Mouse (Mus musculus): ENCODE measurements around the gene Tas1r3. TPM values are rescaled to one million over a fixed set of nuclear protein-coding genes. Genes with fewer than 3 reads are reported as not detected.

Gene Tas1r3
- polyA plus RNA-seq, 1 experiment from 2014 or later, result 0.55 TPM

GRCm38 (mm10) chr4:155895826-155896225 lies 32.7 kb upstream of the Tas1r3 start:
- Histone ChIP-seq H3K27ac (no peak overlapping the region), H3K4me2 (no peak overlapping the region), H3K36me3 (peaks cover 41% of the 10 kb centered on the region), H3K9ac (no peak overlapping the region), H3K27me3 (no peaks in the 10 kb centered on the region), H3K4me3 (no peak overlapping the region), H3K9me3 (no peaks in the 10 kb centered on the region), H3K4me1 (peaks cover 34% of the 10 kb centered on the region)
- WGBS, result 87% methylated on average over 4 of the region's 4 CpGs
- no peak for ATAC-seq (ENCODE audit: insufficient number of reproducible peaks, insufficient read depth, low FRiP score, low TSS enrichment, low read depth)

DNA sequence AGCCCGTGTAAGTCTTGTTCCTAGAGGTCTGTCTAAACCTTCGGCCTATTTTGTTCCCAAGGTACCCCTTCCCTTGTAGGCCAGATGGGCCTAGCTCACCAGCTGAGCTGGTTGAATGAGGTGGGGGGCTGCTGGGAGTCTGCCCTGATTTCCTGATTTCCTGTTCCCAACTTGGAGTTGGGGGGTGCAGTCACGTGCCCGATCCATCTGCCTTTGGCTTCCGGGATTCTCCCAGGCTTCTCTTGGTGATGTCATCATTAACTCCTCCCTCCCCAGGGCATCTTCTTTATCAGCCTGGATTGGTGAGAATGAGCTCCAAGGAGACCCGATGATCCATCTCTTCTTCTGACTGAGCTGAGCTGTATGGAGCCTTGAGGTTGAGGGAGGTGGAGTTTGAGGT lies 32.1 kb upstream of the Tas1r3 start:
- H3K4me3 ChIP-seq, result 0 out of 2 replicates have a peak overlapping the region, but pooled peaks have one; percentile 12
- no peaks in the 10 kb centered on the region for H3K9me3 ChIP-seq
- WGBS, result 38% methylated on average over 6 of the region's 6 CpGs
- peaks cover 35% of the 10 kb centered on the region for H3K36me3 ChIP-seq
- H3K9ac ChIP-seq, result peak overlapping the region; percentile 85
- H3K4me2 ChIP-seq, result peak overlapping the region; percentile 94
- H3K27ac ChIP-seq, result no peak overlapping the region
- peaks cover 40% of the 10 kb centered on the region for H3K4me1 ChIP-seq
- no peaks in the 10 kb centered on the region for H3K27me3 ChIP-seq
- no peak for ATAC-seq (ENCODE audit: insufficient number of reproducible peaks, insufficient read depth, low FRiP score, low TSS enrichment, low read depth)

DNA sequence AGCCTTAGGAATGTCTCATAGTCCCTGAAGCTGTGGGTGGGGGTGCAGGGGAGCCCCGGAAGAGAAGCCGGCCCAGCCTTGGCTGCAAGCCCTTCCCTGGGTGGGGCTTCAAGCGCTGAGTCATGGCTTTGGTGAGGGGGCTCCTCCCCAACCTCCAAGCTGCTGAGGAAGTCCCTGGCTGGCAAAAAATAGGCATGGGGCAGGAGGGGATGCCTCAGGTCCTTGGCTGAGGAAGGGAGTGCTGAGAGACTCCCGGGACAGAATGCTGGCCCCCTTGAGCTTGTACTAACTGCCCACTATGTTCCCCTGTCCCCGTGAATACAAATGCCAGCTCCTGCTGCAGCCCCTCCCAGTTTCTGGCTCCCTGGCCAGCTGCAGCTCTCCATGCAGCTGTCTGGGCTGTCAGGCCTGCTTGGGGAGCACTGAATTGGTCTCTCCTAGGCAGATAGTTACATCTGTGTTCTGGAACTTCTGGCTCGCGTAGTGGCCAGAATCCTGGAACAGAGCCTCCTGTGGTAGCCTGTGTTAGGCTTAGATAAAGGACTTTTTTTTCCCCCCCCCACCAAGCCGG lies 31.2 kb upstream of the Tas1r3 start:
- no peaks in the 10 kb centered on the region for H3K27me3 ChIP-seq
- peak overlapping the region; percentile 94 for H3K4me2 ChIP-seq
- ATAC-seq (ENCODE audit: insufficient number of reproducible peaks, insufficient read depth, low FRiP score, low TSS enrichment, low read depth), result no peak
- H3K27ac ChIP-seq, result no peak overlapping the region
- no peaks in the 10 kb centered on the region for H3K9me3 ChIP-seq
- H3K4me1 ChIP-seq, result peaks cover 47% of the 10 kb centered on the region
- 0 out of 2 replicates have a peak overlapping the region, but pooled peaks have one; percentile 12 for H3K4me3 ChIP-seq
- H3K9ac ChIP-seq, result peak overlapping the region; percentile 85
- peaks cover 33% of the 10 kb centered on the region for H3K36me3 ChIP-seq
- 28% methylated on average over 8 of the region's 8 CpGs for WGBS

DNA sequence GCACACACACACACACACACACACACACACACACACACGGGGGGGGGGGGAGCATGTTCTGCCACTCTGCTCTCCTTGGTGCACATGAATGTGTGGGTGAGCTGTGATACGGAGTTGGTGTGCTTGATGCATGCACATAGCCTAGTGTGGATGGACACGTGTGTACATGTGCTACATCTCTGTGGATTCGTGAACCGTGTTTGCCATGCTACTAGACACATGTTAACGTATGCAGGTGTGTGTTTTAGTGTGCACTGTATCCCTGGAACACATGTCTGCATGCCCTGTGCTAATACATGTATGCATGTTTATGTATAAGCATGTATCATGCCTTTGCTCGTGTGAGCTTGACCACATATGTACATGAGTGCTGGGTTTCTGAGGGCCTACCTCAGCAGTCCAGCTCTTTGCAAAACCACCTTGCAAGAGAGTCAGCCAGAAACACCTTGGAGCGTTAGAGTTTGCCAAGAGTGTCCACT lies 30.1 kb upstream of the Tas1r3 start:
- Histone ChIP-seq H3K9ac (peak overlapping the region; percentile 85), H3K4me2 (peak overlapping the region; percentile 94), H3K4me1 (peaks cover 48% of the 10 kb centered on the region), H3K36me3 (peaks cover 35% of the 10 kb centered on the region), H3K27ac (no peak overlapping the region), H3K4me3 (peak overlapping the region; percentile 77), H3K9me3 (no peaks in the 10 kb centered on the region), H3K27me3 (no peaks in the 10 kb centered on the region)
- ATAC-seq (ENCODE audit: insufficient number of reproducible peaks, insufficient read depth, low FRiP score, low TSS enrichment, low read depth), result no peak
- WGBS, result 81% methylated on average over 7 of the region's 8 CpGs

DNA sequence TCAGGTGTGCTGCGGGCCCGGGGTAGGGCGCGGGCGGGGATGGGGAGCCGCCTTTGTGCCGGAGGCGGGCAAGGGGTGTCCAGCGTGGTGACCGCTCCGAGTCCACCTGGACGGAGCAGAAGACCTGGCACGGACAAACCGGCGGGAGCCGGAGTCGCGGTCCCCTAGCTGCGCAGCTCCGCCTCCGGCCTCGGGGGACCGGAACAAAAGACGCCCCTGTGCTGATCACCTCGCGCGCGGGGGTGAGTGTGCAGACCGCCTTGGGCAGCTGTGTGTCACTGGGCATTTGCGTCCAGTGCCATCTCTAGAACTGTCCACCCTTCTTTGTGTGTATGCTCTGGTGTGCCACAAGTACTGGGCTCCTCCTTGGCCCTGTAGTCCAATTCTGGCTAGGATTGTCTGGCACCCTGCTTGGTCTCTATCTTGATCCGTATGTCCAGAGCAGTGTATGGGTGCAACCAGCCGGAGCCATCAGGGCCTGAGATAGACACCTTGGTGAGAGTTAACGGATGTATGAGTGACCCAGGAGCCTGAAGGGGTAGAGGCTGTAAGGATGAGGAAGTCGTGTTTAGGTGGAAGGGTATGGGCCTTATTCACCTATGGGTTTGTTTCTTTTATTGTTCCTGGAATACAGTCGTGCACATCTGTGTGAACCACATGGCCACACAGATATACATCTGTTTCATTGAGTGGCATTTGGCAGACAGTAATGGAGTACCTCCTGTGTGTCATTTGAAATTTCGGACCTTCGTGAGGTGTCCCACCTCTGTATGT lies 29.5 kb upstream of the Tas1r3 start:
- 4% methylated on average over 37 of the region's 37 CpGs for WGBS
- H3K27ac ChIP-seq, result peak overlapping the region; percentile 95
- peak overlapping the region; percentile 85 for H3K9ac ChIP-seq
- H3K4me2 ChIP-seq, result peak overlapping the region; percentile 94
- H3K4me1 ChIP-seq, result peaks cover 48% of the 10 kb centered on the region
- H3K27me3 ChIP-seq, result no peaks in the 10 kb centered on the region
- peak; percentile 33 for ATAC-seq (ENCODE audit: insufficient number of reproducible peaks, insufficient read depth, low FRiP score, low TSS enrichment, low read depth)
- peaks cover 37% of the 10 kb centered on the region for H3K36me3 ChIP-seq
- H3K9me3 ChIP-seq, result no peaks in the 10 kb centered on the region
- peak overlapping the region; percentile 77 for H3K4me3 ChIP-seq

DNA sequence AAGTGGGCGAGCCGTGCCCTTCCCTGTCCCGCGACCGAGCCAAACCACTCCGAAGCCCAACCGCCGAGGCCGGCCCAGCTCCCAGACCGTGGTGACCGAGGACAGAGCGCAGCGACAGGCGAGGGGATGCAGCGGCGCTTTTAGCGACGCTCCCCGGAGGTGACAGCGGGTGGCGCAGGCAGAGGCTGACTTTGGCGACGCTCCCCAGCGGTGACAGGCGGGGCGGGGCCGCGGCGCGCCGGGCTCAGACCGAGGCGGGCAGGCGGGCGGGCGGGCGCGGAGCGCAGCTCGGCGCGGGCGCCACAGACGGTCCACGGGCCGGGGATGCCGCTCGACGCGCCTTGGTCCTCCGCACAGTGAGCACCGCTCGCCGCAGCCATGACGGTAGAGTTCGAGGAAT lies 28.9 kb upstream of the Tas1r3 start:
- Histone ChIP-seq H3K4me1 (peaks cover 48% of the 10 kb centered on the region), H3K27ac (peak overlapping the region; percentile 95), H3K9ac (peak overlapping the region; percentile 85), H3K36me3 (peaks cover 41% of the 10 kb centered on the region), H3K9me3 (no peaks in the 10 kb centered on the region), H3K4me3 (peak overlapping the region; percentile 77), H3K27me3 (no peaks in the 10 kb centered on the region), H3K4me2 (peak overlapping the region; percentile 94)
- peak; percentile 88 for ATAC-seq (ENCODE audit: insufficient number of reproducible peaks, insufficient read depth, low FRiP score, low TSS enrichment, low read depth)
- under 1% methylated on average over 36 of the region's 56 CpGs for WGBS

- peak within 1 kb of the TSS; percentile 85 for H3K9ac ChIP-seq
- WGBS, result under 1% methylated on average over 52 of the region's 52 CpGs
- H3K4me2 ChIP-seq, result peak within 1 kb of the TSS; percentile 94
- H3K9me3 ChIP-seq, result no peaks in the 10 kb centered on the region
- peak within 1 kb of the TSS; percentile 77 for H3K4me3 ChIP-seq
- H3K4me1 ChIP-seq, result peaks cover 48% of the 10 kb centered on the region
- peaks cover 41% of the 10 kb centered on the region for H3K36me3 ChIP-seq
- peak within 1 kb of the TSS; percentile 95 for H3K27ac ChIP-seq
- ATAC-seq (ENCODE audit: insufficient number of reproducible peaks, insufficient read depth, low FRiP score, low TSS enrichment, low read depth), result peak; percentile 87
- H3K27me3 ChIP-seq, result no peaks in the 10 kb centered on the region
Observed at GRCm38 (mm10) chr4:155891551-155892001, 28.4 kb upstream of the Tas1r3 start, which contains the start of the genes Pusl1 and Acap3. Gene Pusl1 (minus strand): TSS chr4:155891781. Gene Acap3 (plus strand): TSS chr4:155891822.

GRCm38 (mm10) chr4:155891011-155891471 lies 27.9 kb upstream of the Tas1r3 start:
- Histone ChIP-seq H3K4me2 (peak overlapping the region; percentile 94), H3K36me3 (peaks cover 41% of the 10 kb centered on the region), H3K4me1 (peaks cover 48% of the 10 kb centered on the region), H3K9ac (peak overlapping the region; percentile 85), H3K27ac (peak overlapping the region; percentile 95), H3K27me3 (no peaks in the 10 kb centered on the region), H3K4me3 (peak overlapping the region; percentile 77), H3K9me3 (no peaks in the 10 kb centered on the region)
- WGBS, result under 1% methylated on average over 34 of the region's 34 CpGs
- ATAC-seq (ENCODE audit: insufficient number of reproducible peaks, insufficient read depth, low FRiP score, low TSS enrichment, low read depth), result no peak

DNA sequence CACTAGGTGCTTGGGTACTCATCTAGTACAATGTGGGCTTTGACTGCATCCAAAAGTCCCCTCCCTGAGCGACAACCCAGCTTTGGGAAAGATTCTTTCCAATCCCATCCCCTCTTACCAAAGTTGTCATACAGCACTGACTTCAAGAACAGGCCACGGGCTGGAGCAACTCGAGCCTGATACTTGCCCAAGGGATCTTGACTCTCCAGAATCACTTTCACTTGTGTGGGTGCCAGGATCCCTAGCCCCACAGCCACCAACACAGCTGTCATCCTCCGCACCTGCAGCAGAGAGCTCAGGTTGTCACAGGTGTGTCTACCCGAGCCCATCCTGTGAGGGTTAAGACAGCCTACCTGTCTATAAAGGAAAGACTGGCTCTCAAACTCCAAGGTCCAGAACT lies 26.2 kb upstream of the Tas1r3 start:
- Histone ChIP-seq H3K4me1 (peaks cover 34% of the 10 kb centered on the region), H3K4me2 (no peak overlapping the region), H3K36me3 (peaks cover 54% of the 10 kb centered on the region), H3K27ac (no peak overlapping the region), H3K27me3 (no peaks in the 10 kb centered on the region), H3K4me3 (no peak overlapping the region), H3K9ac (no peak overlapping the region), H3K9me3 (no peaks in the 10 kb centered on the region)
- WGBS, result 77% methylated on average over 5 of the region's 5 CpGs
- no peak for ATAC-seq (ENCODE audit: insufficient number of reproducible peaks, insufficient read depth, low FRiP score, low TSS enrichment, low read depth)

DNA sequence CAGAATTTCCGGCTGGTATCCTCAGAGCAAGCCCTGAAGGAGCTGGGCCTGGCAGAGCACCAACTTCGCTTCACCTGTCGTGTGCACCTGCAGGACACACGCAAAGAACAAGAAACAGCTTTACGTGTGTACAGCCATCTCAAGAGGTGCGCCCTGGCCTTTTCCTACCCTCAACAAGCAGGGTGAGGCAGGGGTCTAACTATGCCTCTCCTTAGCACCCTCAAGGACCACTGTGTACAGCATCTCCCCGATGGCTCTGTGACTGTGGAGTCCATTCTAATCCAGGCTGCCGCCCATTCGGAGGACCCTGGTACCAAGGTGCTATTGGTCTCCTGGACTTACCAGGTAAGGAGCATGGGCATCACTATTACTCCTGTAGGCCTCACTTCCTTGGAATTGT lies 25.0 kb upstream of the Tas1r3 start:
- H3K27me3 ChIP-seq, result no peaks in the 10 kb centered on the region
- ATAC-seq (ENCODE audit: insufficient number of reproducible peaks, insufficient read depth, low FRiP score, low TSS enrichment, low read depth), result no peak
- no peaks in the 10 kb centered on the region for H3K9me3 ChIP-seq
- H3K4me3 ChIP-seq, result no peak overlapping the region
- no peak overlapping the region for H3K27ac ChIP-seq
- 90% methylated on average over 9 of the region's 9 CpGs for WGBS
- peaks cover 23% of the 10 kb centered on the region for H3K4me1 ChIP-seq
- H3K36me3 ChIP-seq, result peaks cover 64% of the 10 kb centered on the region
- no peak overlapping the region for H3K4me2 ChIP-seq
- no peak overlapping the region; the same call in 1 of the 2 replicates for H3K9ac ChIP-seq

DNA sequence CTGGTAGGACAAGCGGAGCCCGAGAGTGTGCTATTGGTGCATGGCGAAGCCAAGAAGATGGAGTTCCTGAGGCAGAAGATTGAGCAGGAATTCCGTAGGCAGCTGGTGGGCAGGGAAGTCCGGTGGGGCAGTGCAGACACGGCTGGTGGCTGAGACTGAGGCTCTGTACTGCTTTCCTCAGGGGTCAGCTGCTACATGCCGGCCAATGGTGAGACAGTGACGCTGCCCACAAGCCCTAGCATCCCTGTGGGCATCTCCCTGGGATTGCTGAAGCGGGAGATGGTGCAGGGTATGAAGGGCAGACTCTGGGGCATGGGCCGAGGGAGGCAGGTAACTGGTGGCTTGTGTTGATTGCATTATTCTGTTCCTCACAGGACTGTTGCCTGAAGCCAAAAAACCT lies 24.5 kb upstream of the Tas1r3 start:
- 88% methylated on average over 10 of the region's 10 CpGs for WGBS
- Histone ChIP-seq H3K4me1 (peaks cover 18% of the 10 kb centered on the region), H3K9ac (peak overlapping the region; percentile 16; the same call in 1 of the 2 replicates), H3K36me3 (peaks cover 64% of the 10 kb centered on the region), H3K4me3 (no peak overlapping the region), H3K4me2 (no peak overlapping the region), H3K27me3 (no peaks in the 10 kb centered on the region), H3K9me3 (no peaks in the 10 kb centered on the region), H3K27ac (no peak overlapping the region)
- ATAC-seq (ENCODE audit: insufficient number of reproducible peaks, insufficient read depth, low FRiP score, low TSS enrichment, low read depth), result no peak
